Mouse (Mus musculus): ENCODE data around the gene Nlrp14.
"Not testable (repeated sequence)": the region's sequence is repeated elsewhere in the genome, so short reads cannot be mapped to it uniquely, and the experiment has no call there.

DNA sequence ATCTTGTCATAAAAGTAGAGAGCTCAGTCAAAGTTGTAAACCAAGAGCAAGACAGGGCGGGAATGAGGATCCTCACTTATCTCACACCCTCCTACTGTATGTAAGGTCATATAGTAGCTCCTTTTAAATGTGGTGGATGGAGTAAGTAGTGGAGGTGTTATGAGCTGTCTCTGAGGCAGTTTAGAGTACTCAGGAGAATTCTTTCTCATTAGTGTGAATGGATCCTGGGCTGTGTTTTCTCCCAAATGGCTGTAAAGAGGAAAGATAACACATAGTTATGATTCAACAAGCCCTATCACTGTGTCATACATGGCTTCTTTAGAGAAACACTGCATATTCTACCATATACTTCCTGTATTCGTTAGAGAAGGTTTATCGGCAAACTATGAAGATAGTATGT is 35.8 kb upstream of the Nlrp14 start, which contains the start of gene Olfr715:
- TF ChIP-seq CTCF (IDR thresholded peaks at IDR 0.05; ENCODE audit: low read depth, low read length); POLR2A (IDR thresholded peaks at IDR 0.05; ENCODE audit: extremely low read depth, insufficient read depth, low read length): not testable (repeated sequence)

All from liver, adult 2 months (tissue).